Mouse (Mus musculus) myocyte (in vitro differentiated cells): Measurements from ENCODE around the gene Serpine1.

ENCODE experiments used
- CEBPB ChIP-seq: IDR thresholded peaks from 2 replicates; pipeline ENCODE4 v1.6.1; 2011; ENCODE audit warnings: mild to moderate bottlenecking, moderate library complexity; ENCODE audit not compliant: poor library complexity, insufficient read depth, severe bottlenecking
- E2F4 ChIP-seq: IDR thresholded peaks from one replicate; pipeline ENCODE4 v1.6.1; 2011; ENCODE audit warnings: mild to moderate bottlenecking, control low read depth, moderate library complexity; ENCODE audit not compliant: insufficient read depth
- MAX ChIP-seq: IDR thresholded peaks from one replicate; pipeline ENCODE4 v1.6.1; 2011; ENCODE audit warnings: low read depth, mild to moderate bottlenecking, control low read depth
- MYOD1 ChIP-seq, 3 experiments: IDR thresholded peaks; one replicate each; pipeline ENCODE4 v1.6.1; 2011; ENCODE audit warnings: control low read depth in 2 of 3, low read depth in 2 of 3, mild to moderate bottlenecking in 2 of 3, moderate library complexity in 1 of 3; ENCODE audit not compliant: insufficient read length in 2 of 3, control insufficient read depth in 1 of 3
- MYOG ChIP-seq, 3 experiments: IDR thresholded peaks; one replicate each; pipeline ENCODE4 v1.6.1; 2011; ENCODE audit warnings: control low read depth in 2 of 3, low read depth in 2 of 3, mild to moderate bottlenecking in 2 of 3; ENCODE audit not compliant: insufficient read length in 2 of 3, control insufficient read depth in 1 of 3, insufficient read depth in 1 of 3
- POLR2A ChIP-seq: IDR thresholded peaks from one replicate; pipeline ENCODE4 v1.6.1; 2011; ENCODE audit warnings: low read depth, mild to moderate bottlenecking, control low read depth, moderate library complexity; ENCODE audit not compliant: insufficient read length
- POLR2AphosphoS2 ChIP-seq: IDR thresholded peaks from one replicate; pipeline ENCODE4 v1.6.1; 2011; ENCODE audit warnings: low read depth, control low read depth; ENCODE audit not compliant: insufficient read length
- REST ChIP-seq: IDR thresholded peaks from one replicate; pipeline ENCODE4 v1.6.1; 2011; ENCODE audit warnings: mild to moderate bottlenecking, control low read depth, moderate library complexity; ENCODE audit not compliant: insufficient read depth, insufficient read length
- SRF ChIP-seq: IDR thresholded peaks from one replicate; pipeline ENCODE4 v1.6.1; 2011; ENCODE audit warnings: low read depth; ENCODE audit not compliant: control insufficient read depth, insufficient read length
- TCF12 ChIP-seq: IDR thresholded peaks from one replicate; pipeline ENCODE4 v1.6.1; 2011; ENCODE audit warnings: mild to moderate bottlenecking, control low read depth; ENCODE audit not compliant: poor library complexity, insufficient read depth, severe bottlenecking
- USF1 ChIP-seq: IDR thresholded peaks from one replicate; pipeline ENCODE4 v1.6.1; 2011; ENCODE audit warnings: low read depth, mild to moderate bottlenecking, control low read depth, moderate library complexity

DNA sequence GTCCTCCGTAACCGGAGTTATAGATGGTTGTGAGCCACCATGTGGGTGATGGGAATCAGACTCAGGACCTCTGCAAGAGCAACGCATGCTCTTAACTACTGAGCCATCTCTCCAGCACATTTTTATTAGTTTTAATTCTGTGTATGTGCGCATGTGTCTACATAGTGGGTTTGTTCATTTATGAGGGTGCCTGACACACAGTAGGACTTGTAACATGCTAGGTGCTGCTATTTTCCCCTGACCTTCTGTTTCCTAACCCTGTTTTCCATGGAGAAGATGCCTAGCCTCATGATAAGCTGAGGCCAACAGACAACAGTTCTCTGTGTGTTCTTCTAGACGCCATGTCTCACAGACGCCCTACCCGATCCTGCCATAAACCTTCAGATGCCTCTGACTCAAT is 28.1 kb downstream of the Serpine1 start:
- TF ChIP-seq USF1, result no peak
- no peak for TF ChIP-seq POLR2A
- no peak for TF ChIP-seq MAX
- TF ChIP-seq POLR2AphosphoS2, result no peak
- TF ChIP-seq TCF12, result no peak
- no peak for TF ChIP-seq MYOD1 (IDR thresholded peaks at IDR 0.05; ENCODE audit: control insufficient read depth in 1 of 3, insufficient read length in 2 of 3, low read depth in 2 of 3)
- no peak for TF ChIP-seq REST
- TF ChIP-seq CEBPB, result no peak
- no peak for TF ChIP-seq MYOG (IDR thresholded peaks at IDR 0.05; ENCODE audit: control insufficient read depth in 1 of 3, insufficient read depth in 1 of 3, insufficient read length in 2 of 3, low read depth in 2 of 3)
- no peak for TF ChIP-seq E2F4
- TF ChIP-seq SRF, result no peak
